Mouse (Mus musculus) cerebellum, postnatal 36 days (tissue): ENCODE measurements at regions not wholly inside any gene's neighbourhood (a gene's known extent, or its start where the extent isn't known, plus 50 kb on each side); places are given as distances from the start of the nearest gene placed in this dataset.

Experiments
- DNase-seq, 2 experiments: peaks; one replicate each; pipeline ENCODE4 v3.0.0; 2021 to 2022; ENCODE audit warnings: mixed read lengths in 2 of 2

DNA sequence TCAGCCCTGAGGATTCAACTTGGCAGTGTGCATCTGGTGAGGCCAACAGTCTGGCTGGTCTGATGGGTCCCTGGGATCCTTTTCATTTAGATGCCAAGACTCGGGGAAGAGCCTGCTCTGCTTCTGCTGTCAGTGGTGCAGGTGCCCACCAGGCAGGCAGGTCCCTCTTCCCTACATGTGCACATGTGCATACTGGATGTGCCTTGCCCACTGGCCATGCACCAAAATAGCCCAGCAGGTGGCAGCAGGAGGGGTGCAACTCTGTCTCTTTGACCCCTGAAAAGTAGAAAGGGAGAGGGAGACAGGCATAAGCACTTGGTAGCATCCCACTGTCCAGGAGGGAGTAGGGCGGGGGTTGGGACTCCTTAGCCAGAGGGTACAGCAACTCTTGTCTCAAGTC, 116.2 kb upstream of the Bank1 start:
- no peak for DNase-seq

- no peak for DNase-seq
These were observed 114.2 kb upstream of the Bank1 start for GRCm38 (mm10) chr3:136439907-136440645.

DNA sequence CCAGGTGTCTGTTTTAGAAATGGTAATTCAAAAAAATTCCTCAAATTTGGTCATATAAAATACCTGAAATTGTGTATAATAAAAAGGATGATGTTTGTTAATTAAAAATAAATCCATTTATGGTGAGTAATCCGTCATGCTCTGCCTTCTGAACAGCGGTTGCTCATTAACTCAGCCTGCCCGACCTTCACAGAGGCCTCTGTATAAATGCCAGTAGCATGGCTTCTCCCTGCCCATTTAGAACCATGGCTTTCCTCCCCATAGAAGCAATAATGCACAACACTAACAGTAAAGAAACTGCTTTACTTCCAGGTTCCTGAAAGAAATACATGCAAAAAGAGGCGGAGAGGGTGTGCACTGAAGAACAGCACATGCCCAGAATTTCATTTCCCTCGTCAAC, 113.5 kb upstream of the Bank1 start:
- DNase-seq: no peak

GRCm38 (mm10) chr3:136434407-136434806, 108.5 kb upstream of the Bank1 start:
- DNase-seq: no peak

DNA sequence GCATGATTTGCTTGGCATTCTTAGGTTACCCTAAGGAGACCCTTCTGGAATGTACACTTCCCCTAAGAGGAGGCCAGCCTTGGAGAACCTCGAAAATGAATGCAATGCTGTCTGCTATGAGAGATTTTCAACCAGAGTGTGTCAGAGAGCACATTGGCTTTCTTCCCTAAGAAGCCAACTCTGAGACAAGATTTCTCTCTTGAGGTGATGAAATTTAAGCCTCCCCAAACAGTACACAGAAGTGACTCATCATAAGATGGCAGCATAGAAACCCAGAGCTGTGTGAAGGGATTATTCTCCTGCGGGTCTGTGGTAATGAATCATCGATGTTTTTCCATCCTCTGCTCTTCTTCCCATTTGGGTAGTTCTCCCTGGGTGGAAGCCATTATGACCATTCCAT, 106.2 kb upstream of the Bank1 start:
- no peak for DNase-seq

DNA sequence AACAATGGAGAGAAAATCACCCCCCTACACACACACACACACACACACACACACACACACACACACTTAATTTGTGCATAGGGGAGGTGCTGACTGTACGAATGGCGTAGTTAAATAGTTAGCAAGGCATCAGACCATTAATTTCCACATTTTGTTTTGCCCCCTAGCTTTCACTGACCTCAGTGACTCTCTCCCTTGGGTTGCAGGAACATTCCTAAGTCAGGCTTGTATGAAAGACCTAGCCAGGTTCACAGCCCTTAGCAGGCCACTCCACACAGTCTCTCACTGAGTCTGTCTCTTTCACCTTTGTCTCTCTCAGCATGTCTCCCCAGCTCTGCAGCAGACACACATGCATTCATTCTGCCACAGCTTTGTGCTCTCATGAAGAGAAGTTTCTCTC, 101.6 kb upstream of the Bank1 start:
- no peak for DNase-seq

DNA sequence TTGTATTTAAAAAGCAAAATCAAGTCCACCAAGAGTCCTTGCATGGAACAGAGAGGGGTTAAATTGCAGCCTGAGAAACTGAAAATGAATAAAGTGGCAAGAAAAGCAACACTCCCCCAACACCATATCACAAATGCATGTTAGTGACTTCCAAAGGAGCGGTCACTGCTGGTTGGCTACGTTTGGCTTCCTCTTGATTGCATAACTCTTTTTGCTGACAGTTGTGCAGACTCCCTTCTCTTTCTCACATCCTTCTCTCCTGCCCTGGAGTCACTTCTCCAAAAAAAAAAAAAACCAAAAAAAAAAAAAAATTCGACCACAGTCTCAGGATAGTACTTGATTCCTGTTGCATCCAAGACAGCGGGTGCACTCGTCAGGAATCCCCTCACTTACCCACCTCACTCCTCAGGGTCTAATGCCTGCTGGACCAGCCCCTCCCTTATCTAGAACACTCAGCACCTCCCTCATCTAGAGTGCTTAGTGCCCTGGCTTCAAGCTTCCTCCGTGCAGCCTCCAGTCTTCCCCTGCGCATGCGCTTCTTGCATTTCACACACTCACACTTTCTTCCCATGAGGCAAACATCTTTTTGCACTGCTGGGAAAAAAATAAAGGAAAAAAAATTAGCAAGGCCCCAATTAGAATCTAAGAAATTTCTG, 100.8 kb upstream of the Bank1 start:
- DNase-seq: no peak

DNA sequence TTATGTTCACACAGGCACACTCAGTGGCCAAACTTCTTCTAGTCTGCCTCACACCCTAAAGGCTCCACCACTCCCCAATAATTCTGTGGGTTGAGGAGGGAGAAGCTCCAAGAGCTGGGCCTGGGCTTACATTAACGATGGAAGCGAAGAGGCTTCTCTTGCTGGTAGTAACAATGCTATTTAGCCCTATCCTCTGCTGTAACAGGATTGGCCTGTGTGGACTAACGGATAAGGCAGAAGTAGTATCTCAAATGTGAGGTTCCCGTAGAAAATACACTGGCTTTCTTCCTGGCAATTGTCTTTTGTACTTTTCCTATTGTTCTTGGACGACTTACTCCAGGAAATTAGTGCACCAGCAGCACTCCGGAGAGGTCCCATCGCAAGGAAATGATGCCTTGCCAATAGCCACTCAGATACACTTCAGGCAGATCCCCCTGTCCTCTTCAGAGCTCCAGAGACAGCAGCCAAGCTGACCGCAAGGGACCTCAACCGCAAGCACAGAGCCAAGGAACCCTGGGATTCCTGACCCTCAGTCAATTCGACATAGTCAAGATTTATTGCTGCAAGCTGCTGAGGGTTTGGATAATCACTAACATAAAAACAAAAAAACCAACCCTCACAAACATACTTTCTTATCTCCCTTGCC, 96.2 kb upstream of the Bank1 start:
- no peak for DNase-seq

DNA sequence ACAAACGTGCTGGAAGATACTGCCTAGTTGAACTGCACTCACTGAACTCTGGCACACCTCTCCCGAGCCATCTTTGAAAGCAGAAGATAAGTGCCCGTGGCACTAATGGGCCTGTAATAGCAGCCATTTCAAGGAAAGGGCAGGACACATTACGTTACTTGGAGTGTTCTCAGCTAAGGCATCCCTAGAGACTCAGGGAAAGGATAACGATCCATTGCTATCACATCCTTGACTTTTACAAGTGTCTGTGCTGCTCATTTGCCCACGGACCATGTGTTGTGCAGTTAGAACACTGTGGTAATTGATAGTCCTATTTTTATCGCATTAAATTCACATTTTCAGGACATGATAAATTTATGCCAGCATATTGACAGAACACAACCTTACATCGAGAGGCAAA, 79.7 kb upstream of the Bank1 start:
- no peak for DNase-seq

- DNase-seq: peak in 1 of 2 experiments; percentile 3
These were observed 57.4 kb upstream of the Bank1 start for GRCm38 (mm10) chr3:136383282-136383681.

GRCm38 (mm10) chr3:136380644-136381043, 54.8 kb upstream of the Bank1 start:
- no peak for DNase-seq

DNA sequence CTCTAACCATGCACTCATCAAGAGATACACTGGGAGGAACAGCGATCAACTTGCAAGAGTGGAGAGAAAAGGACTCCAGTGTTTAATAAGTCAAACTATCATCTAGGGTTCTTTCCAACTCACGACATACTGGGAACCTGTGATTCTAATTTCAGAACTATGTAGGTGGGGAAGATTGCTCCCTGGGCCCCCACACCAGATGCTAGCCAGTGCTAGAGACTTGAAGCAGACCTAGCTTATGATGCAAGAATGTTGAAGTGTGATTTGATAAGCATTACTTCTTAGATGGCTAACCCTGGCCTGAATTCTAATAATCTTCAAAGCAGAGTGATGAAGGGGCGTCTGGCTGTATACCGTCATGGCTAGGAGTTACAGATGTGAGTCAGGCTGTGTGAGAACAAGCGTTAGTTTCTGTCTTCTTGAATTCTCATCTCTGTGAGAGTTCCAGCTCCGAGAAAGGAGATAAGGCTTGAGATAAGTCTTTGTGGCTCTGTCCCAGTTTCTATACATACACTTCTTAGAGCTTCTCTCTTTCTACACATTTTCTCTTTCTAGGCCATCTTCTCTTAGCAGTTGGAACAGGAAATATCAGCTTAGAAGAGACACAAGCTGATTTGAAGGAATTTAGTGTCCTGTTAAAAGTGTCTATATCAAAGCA, 54.0 kb upstream of the Bank1 start:
- no peak for DNase-seq

GRCm38 (mm10) chr3:136376893-136377292, 51.0 kb upstream of the Bank1 start:
- DNase-seq: no peak
